Mouse (Mus musculus): ENCODE results near the gene Wdr66. TPM values are rescaled to one million over a fixed set of nuclear protein-coding genes. Genes with fewer than 3 reads are reported as not detected.
A peak's percentile ranks its signal among the peaks of the same experiment; 100 is the strongest.
"Not testable (repeated sequence)": the region's sequence is repeated elsewhere in the genome, so short reads cannot be mapped to it uniquely, and the experiment has no call there.

The Wdr66 gene
- 6.8 and 9.5 TPM in 2 replicates for polyA plus RNA-seq (2014; fragmentation: Nextera tagmentation; extraction: Ambion mirVana)

DNA sequence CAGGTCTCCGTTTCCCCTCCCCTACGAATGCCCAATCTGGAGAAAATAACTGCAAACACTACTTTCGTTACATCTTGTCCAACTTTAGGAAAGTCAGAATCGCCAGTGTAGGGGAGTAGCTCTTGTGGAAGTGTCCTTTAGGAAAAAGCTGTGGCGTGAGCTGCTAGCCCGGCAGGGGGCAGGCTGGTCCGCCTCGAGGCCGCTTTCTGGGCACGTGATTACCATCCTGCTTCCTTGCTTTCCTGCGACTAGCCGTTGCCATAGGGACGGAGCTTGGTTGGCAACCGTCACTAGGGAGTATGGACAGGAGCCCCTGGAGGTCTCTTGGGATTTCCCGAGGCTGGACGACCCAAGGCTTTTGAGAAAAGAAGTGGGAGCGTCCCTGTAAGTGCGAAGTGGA is at the start of gene Wdr66:
Gene Wdr66 (plus strand): TSS at position 269 of the 400 bp plus-strand sequence.
- peak within 1 kb of the TSS; percentile 36 for H3K4me2 ChIP-seq (ENCODE audit: low read depth, low read length)
- no peaks in the 10 kb centered on the region for H3K36me3 ChIP-seq (replicated peaks; ENCODE audit: control insufficient read depth, insufficient read depth, low read depth, low read length)
- DNase-seq (ENCODE audit: low spot score), result peak; percentile 95
- peak; percentile 84 for ATAC-seq (replicated peaks; ENCODE audit: insufficient number of reproducible peaks, low FRiP score, low TSS enrichment, low read depth)
- H3K4me3 ChIP-seq (ENCODE audit: low read depth, low read length), result no peak within 1 kb of the TSS
- no peak within 1 kb of the TSS for H3K9ac ChIP-seq (replicated peaks; ENCODE audit: low read length)
- no peaks in the 10 kb centered on the region for H3K27me3 ChIP-seq (ENCODE audit: control insufficient read depth, insufficient read depth, low read length)
- no peaks in the 10 kb centered on the region for H3K4me1 ChIP-seq (ENCODE audit: control insufficient read depth, insufficient read depth, low read length)
- H3K9me3 ChIP-seq (replicated peaks; ENCODE audit: control insufficient read depth, low read length), result no peaks in the 10 kb centered on the region
- no peak within 1 kb of the TSS for H3K27ac ChIP-seq (replicated peaks; ENCODE audit: low read depth, low read length)
- WGBS, result 3% methylated on average over 18 of the region's 18 CpGs

DNA sequence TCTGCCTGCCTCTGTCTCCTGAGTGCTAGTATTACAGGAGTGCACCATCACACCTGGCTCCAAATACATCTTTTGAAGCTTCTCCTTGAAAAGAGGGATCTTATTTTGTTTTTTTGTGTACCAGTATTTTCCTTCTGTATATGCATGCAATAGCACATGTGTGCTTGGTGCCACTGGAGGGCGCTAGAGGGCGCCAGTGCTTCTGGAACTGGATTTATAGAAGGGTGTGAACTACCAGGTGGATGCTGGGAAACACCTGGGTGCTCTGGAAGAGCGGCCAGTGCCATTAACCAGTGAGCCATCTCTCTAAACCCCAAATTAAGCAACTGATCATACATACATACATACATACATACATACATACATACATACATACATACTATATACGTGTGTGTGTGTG is 49.1 kb upstream of the Wdr66 start:
- not testable (repeated sequence) for H3K27ac ChIP-seq (replicated peaks; ENCODE audit: low read depth, low read length); H3K27me3 ChIP-seq (ENCODE audit: control insufficient read depth, insufficient read depth, low read length); ATAC-seq (replicated peaks; ENCODE audit: insufficient number of reproducible peaks, low FRiP score, low TSS enrichment, low read depth); H3K4me2 ChIP-seq (ENCODE audit: low read depth, low read length); H3K4me1 ChIP-seq (ENCODE audit: control insufficient read depth, insufficient read depth, low read length); DNase-seq (ENCODE audit: low spot score); H3K4me3 ChIP-seq (ENCODE audit: low read depth, low read length); H3K9me3 ChIP-seq (replicated peaks; ENCODE audit: control insufficient read depth, low read length); H3K9ac ChIP-seq (replicated peaks; ENCODE audit: low read length); H3K36me3 ChIP-seq (replicated peaks; ENCODE audit: control insufficient read depth, insufficient read depth, low read depth, low read length)
- WGBS, result 58% methylated on average over 3 of the region's 4 CpGs

DNA sequence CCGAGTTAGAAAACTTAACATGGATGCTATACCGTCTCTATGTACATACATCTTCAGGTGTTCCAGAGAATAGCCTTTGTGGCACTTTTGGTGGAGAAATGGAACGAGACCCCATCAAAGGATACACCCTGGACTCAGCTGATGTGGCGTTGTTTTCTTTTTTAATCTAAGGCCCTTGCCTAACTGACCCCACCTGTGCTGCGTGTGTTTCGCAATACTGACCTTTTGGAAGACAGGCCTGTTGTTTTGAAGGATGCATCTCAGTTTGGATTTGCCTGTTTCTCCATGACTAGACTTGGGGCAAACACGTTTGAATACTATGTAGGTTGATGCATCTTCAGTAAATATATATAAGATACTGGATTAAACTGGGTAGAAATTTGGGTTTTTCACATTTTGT is 48.3 kb upstream of the Wdr66 start:
- H3K4me2 ChIP-seq (ENCODE audit: low read depth, low read length); H3K9ac ChIP-seq (replicated peaks; ENCODE audit: low read length); H3K9me3 ChIP-seq (replicated peaks; ENCODE audit: control insufficient read depth, low read length); H3K4me3 ChIP-seq (ENCODE audit: low read depth, low read length); DNase-seq (ENCODE audit: low spot score); H3K27ac ChIP-seq (replicated peaks; ENCODE audit: low read depth, low read length); H3K4me1 ChIP-seq (ENCODE audit: control insufficient read depth, insufficient read depth, low read length); ATAC-seq (replicated peaks; ENCODE audit: insufficient number of reproducible peaks, low FRiP score, low TSS enrichment, low read depth); H3K27me3 ChIP-seq (ENCODE audit: control insufficient read depth, insufficient read depth, low read length); H3K36me3 ChIP-seq (replicated peaks; ENCODE audit: control insufficient read depth, insufficient read depth, low read depth, low read length): not testable (repeated sequence)
- 90% methylated on average over 6 of the region's 7 CpGs for WGBS

DNA sequence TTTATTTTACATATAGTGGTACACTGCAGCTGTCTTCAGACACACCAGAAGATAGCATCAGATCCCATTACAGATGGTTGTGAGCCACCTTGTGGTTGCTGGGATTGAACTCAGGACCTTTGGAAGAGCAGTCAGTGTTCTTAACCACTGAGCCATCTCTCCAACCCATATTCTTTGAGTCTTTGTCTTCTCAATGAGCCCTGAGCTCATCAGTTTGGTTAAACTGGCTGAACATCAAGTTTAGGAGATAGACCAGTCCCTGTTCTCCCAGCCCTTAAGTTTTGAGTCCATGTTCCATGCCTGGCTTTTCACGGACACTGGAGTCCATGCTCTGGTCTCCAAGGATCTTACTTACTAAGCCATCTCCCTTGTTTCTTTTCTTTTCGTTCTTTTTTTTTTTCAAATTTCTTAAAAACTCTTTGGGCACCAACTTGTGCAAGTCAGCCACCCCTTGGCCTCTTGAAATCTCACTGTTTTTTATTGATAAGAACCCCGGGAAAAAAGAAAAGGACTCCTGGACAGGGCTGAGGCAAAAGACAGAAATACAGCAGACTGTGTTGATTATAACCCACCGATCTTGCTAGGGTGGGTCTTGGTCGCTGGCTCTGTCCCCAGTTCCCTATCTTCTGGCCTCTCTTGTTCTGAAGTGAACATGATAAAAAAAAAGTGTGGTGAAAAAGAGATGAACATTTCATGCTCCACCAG is 29.4 kb upstream of the Wdr66 start:
- H3K4me3 ChIP-seq (ENCODE audit: low read depth, low read length); H3K9me3 ChIP-seq (replicated peaks; ENCODE audit: control insufficient read depth, low read length); H3K9ac ChIP-seq (replicated peaks; ENCODE audit: low read length); H3K36me3 ChIP-seq (replicated peaks; ENCODE audit: control insufficient read depth, insufficient read depth, low read depth, low read length); ATAC-seq (replicated peaks; ENCODE audit: insufficient number of reproducible peaks, low FRiP score, low TSS enrichment, low read depth); H3K4me1 ChIP-seq (ENCODE audit: control insufficient read depth, insufficient read depth, low read length); H3K27me3 ChIP-seq (ENCODE audit: control insufficient read depth, insufficient read depth, low read length); H3K4me2 ChIP-seq (ENCODE audit: low read depth, low read length); DNase-seq (ENCODE audit: low spot score); H3K27ac ChIP-seq (replicated peaks; ENCODE audit: low read depth, low read length): not testable (repeated sequence)
- WGBS, result 79% methylated on average over 3 of the region's 5 CpGs

DNA sequence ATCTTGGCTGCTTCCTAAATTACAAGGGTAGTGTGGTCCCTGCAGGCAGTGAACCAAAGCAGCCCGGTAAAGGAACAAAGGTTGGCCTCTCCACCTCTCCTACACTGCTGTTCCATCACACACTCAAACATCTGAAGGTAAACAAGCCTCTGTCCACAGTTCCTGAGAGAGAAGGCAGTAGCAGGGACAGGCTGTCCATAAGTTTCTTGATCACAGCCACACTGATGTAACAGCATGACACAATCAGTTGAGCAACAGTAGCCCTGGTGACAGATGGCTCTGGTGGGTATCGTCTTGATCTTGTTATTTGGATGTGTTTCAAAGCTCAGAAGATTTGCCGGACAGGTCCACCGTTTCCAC is 28.9 kb upstream of the Wdr66 start:
- no peak for DNase-seq (ENCODE audit: low spot score)
- Histone ChIP-seq H3K36me3 (replicated peaks; ENCODE audit: control insufficient read depth, insufficient read depth, low read depth, low read length) (no peaks in the 10 kb centered on the region), H3K27ac (replicated peaks; ENCODE audit: low read depth, low read length) (no peak overlapping the region), H3K9me3 (replicated peaks; ENCODE audit: control insufficient read depth, low read length) (0 out of 2 replicates have a peak, but pooled peaks cover 2% of the 10 kb centered on the region), H3K4me1 (ENCODE audit: control insufficient read depth, insufficient read depth, low read length) (no peaks in the 10 kb centered on the region), H3K27me3 (ENCODE audit: control insufficient read depth, insufficient read depth, low read length) (no peaks in the 10 kb centered on the region), H3K4me2 (ENCODE audit: low read depth, low read length) (no peak overlapping the region), H3K4me3 (ENCODE audit: low read depth, low read length) (no peak overlapping the region), H3K9ac (replicated peaks; ENCODE audit: low read length) (no peak overlapping the region)
- ATAC-seq (replicated peaks; ENCODE audit: insufficient number of reproducible peaks, low FRiP score, low TSS enrichment, low read depth), result no peak
- WGBS, result 76% methylated on average over 4 of the region's 4 CpGs

DNA sequence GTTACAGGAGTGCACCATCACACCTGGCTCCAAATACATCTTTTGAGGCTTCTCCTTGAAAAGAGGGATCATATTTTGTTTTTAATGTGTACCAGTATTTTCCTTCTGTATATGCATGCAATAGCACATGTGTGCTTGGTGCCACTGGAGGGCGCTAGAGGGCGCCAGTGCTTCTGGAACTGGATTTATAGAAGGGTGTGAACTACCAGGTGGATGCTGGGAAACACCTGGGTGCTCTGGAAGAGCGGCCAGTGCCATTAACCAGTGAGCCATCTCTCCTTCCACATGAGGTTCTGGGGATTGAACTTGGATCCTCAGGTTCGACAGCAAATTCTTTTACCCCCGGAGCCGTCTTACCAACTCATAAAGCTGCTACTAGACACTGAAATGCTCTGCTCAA is 28.0 kb upstream of the Wdr66 start:
- not testable (repeated sequence) for ATAC-seq (replicated peaks; ENCODE audit: insufficient number of reproducible peaks, low FRiP score, low TSS enrichment, low read depth); H3K4me2 ChIP-seq (ENCODE audit: low read depth, low read length); H3K4me1 ChIP-seq (ENCODE audit: control insufficient read depth, insufficient read depth, low read length); H3K36me3 ChIP-seq (replicated peaks; ENCODE audit: control insufficient read depth, insufficient read depth, low read depth, low read length); H3K9ac ChIP-seq (replicated peaks; ENCODE audit: low read length); DNase-seq (ENCODE audit: low spot score); H3K9me3 ChIP-seq (replicated peaks; ENCODE audit: control insufficient read depth, low read length); H3K4me3 ChIP-seq (ENCODE audit: low read depth, low read length); H3K27ac ChIP-seq (replicated peaks; ENCODE audit: low read depth, low read length); H3K27me3 ChIP-seq (ENCODE audit: control insufficient read depth, insufficient read depth, low read length)
- WGBS, result 53% methylated on average over 6 of the region's 6 CpGs

DNA sequence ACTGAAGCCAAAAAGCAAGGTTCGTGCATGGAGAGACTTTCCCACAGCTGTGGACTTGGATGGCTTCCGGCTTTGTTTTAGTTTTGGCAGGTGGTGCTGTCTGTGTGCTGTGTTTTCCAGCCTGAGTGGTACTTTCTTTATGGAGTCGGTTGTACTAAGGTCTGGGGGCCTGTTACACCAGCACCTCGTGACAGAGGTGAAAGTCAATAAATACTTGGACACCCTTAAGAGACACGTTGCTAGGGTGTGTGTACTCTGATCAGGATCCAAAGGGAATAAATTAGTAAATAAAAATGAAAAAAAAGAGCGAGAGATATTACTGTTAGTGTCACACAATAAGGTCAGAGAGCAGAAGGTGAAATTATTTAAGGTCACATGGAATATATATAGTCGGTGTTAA is 25.1 kb upstream of the Wdr66 start:
- Histone ChIP-seq H3K4me2 (ENCODE audit: low read depth, low read length) (no peak overlapping the region), H3K27me3 (ENCODE audit: control insufficient read depth, insufficient read depth, low read length) (no peaks in the 10 kb centered on the region), H3K36me3 (replicated peaks; ENCODE audit: control insufficient read depth, insufficient read depth, low read depth, low read length) (no peaks in the 10 kb centered on the region), H3K4me1 (ENCODE audit: control insufficient read depth, insufficient read depth, low read length) (no peaks in the 10 kb centered on the region), H3K4me3 (ENCODE audit: low read depth, low read length) (no peak overlapping the region), H3K27ac (replicated peaks; ENCODE audit: low read depth, low read length) (no peak overlapping the region), H3K9me3 (replicated peaks; ENCODE audit: control insufficient read depth, low read length) (no peaks in the 10 kb centered on the region), H3K9ac (replicated peaks; ENCODE audit: low read length) (no peak overlapping the region)
- ATAC-seq (replicated peaks; ENCODE audit: insufficient number of reproducible peaks, low FRiP score, low TSS enrichment, low read depth), result no peak
- no peak for DNase-seq (ENCODE audit: low spot score)
- WGBS, result 90% methylated on average over 7 of the region's 7 CpGs

DNA sequence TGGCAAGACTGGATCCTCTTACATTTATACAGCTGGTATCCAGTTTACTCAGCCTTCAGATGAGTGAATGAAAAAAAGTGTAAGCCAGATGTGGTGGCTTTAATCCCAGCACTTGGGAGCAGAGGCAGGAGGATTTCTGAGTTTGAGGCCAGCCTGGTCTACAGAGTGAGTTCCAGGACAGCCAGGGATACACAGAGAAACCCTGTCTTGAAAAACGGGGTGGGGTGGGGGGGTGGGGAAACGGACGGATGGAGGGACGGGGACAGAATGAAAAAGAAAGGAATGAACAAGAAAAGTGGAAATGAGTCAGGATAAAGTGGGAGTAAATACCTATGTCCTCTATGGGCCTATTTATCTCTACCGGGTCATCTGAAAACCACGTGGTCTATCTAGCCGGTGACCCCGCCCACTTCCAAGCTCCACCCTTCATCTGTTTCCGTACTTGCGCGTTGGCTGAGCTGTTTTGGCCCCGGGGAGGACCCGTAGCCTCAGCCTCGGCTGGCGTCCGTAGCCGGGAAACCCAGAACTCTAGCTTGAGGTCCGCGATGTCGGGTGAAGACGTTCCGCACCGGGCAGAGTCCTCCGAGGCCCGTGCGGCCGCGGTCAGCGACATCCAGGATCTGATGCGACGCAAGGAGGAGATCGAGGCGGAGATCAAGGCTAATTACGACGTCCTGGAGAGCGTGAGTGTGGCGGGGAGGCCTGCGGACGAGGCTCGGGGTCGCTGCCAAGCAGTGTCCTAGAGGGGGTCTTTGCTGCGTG is 24.0 kb upstream of the Wdr66 start:
- Histone ChIP-seq H3K27ac (replicated peaks; ENCODE audit: low read depth, low read length) (no peak overlapping the region), H3K4me3 (ENCODE audit: low read depth, low read length) (peak overlapping the region; percentile 81), H3K9ac (replicated peaks; ENCODE audit: low read length) (peak overlapping the region; percentile 86), H3K4me2 (ENCODE audit: low read depth, low read length) (peak overlapping the region; percentile 66), H3K27me3 (ENCODE audit: control insufficient read depth, insufficient read depth, low read length) (no peaks in the 10 kb centered on the region), H3K9me3 (replicated peaks; ENCODE audit: control insufficient read depth, low read length) (no peaks in the 10 kb centered on the region), H3K4me1 (ENCODE audit: control insufficient read depth, insufficient read depth, low read length) (no peaks in the 10 kb centered on the region), H3K36me3 (replicated peaks; ENCODE audit: control insufficient read depth, insufficient read depth, low read depth, low read length) (no peaks in the 10 kb centered on the region)
- DNase-seq (ENCODE audit: low spot score) (peak; percentile 95), ATAC-seq (replicated peaks; ENCODE audit: insufficient number of reproducible peaks, low FRiP score, low TSS enrichment, low read depth) (peak; percentile 77)
- 3% methylated on average over 42 of the region's 42 CpGs for WGBS

Measured in embryonic facial prominence, embryonic 11.5 days (tissue).